Mouse (Mus musculus) ES-Bruce4 (cell line): ENCODE data around the gene Rcbtb2.

ENCODE experiments used
- CTCF ChIP-seq: IDR thresholded peaks from one replicate; pipeline ENCODE4 v1.8.1; 2011; ENCODE audit warnings: low read depth, low read length
- EP300 ChIP-seq: IDR thresholded peaks from 2 replicates; pipeline ENCODE4 v1.6.1; 2011; ENCODE audit warnings: low read depth, low read length; ENCODE audit not compliant: insufficient read depth

- TF ChIP-seq CTCF (no peak), EP300 (no peak)
Observed at GRCm38 (mm10) chr14:73204016-73204415, 81.2 kb downstream of the Rcbtb2 start.
